Mouse (Mus musculus): ENCODE results near the gene Nemp1. TPM values are rescaled to one million over a fixed set of nuclear protein-coding genes. Genes with fewer than 3 reads are reported as not detected.

Nemp1 gene
- total and polyA plus RNA-seq, 2 experiments from 2014 or later, result 2.8 to 6.1 TPM

GRCm38 (mm10) chr10:127745886-127746285, 79.2 kb downstream of the Nemp1 start:
- no peaks in the 10 kb centered on the region for H3K9me3 ChIP-seq (ENCODE audit: low read length)
- H3K36me3 ChIP-seq (ENCODE audit: insufficient read depth), result peaks cover 56% of the 10 kb centered on the region
- no peak overlapping the region for H3K4me2 ChIP-seq (ENCODE audit: low read depth)
- WGBS, result 76% methylated on average over 5 of the region's 5 CpGs
- H3K4me3 ChIP-seq (ENCODE audit: low read depth, low read length), result no peak overlapping the region
- DNase-seq, result no peak
- ATAC-seq, result no peak
- no peak overlapping the region for H3K9ac ChIP-seq
- no peak for TF ChIP-seq CTCF (IDR thresholded peaks at IDR 0.05; ENCODE audit: low read depth)
- no peaks in the 10 kb centered on the region for H3K4me1 ChIP-seq (ENCODE audit: insufficient read depth)
- H3K27me3 ChIP-seq (ENCODE audit: insufficient read depth, low read length), result no peaks in the 10 kb centered on the region
- H3K27ac ChIP-seq (ENCODE audit: low read depth, low read length), result no peak overlapping the region

- no peaks in the 10 kb centered on the region for H3K9me3 ChIP-seq (ENCODE audit: low read length)
Measured at GRCm38 (mm10) chr10:127747254-127747653, 80.6 kb downstream of the Nemp1 start.

GRCm38 (mm10) chr10:127748847-127749612, 82.3 kb downstream of the Nemp1 start:
- Histone ChIP-seq H3K36me3 (ENCODE audit: insufficient read depth) (peaks cover 28% of the 10 kb centered on the region), H3K9ac (no peak overlapping the region), H3K9me3 (ENCODE audit: low read length) (no peaks in the 10 kb centered on the region), H3K27me3 (ENCODE audit: insufficient read depth, low read length) (no peaks in the 10 kb centered on the region), H3K27ac (ENCODE audit: low read depth, low read length) (no peak overlapping the region), H3K4me3 (ENCODE audit: low read depth, low read length) (no peak overlapping the region), H3K4me1 (ENCODE audit: insufficient read depth) (no peaks in the 10 kb centered on the region), H3K4me2 (ENCODE audit: low read depth) (no peak overlapping the region)
- WGBS, result 17% methylated on average over 7 of the region's 8 CpGs
- no peak for TF ChIP-seq CTCF (IDR thresholded peaks at IDR 0.05; ENCODE audit: low read depth)
- ATAC-seq (no peak), DNase-seq (no peak)

More at GRCm38 (mm10) chr10:127747254-127747653, 80.6 kb downstream of the Nemp1 start:
- Histone ChIP-seq H3K27me3 (ENCODE audit: insufficient read depth, low read length) (no peaks in the 10 kb centered on the region), H3K4me1 (ENCODE audit: insufficient read depth) (no peaks in the 10 kb centered on the region), H3K4me2 (ENCODE audit: low read depth) (no peak overlapping the region), H3K9ac (no peak overlapping the region), H3K27ac (ENCODE audit: low read depth, low read length) (no peak overlapping the region), H3K36me3 (ENCODE audit: insufficient read depth) (peaks cover 46% of the 10 kb centered on the region), H3K4me3 (ENCODE audit: low read depth, low read length) (no peak overlapping the region)
- DNase-seq (no peak), ATAC-seq (no peak)
- no peak for TF ChIP-seq CTCF (IDR thresholded peaks at IDR 0.05; ENCODE audit: low read depth)
- 93% methylated on average over 8 of the region's 8 CpGs for WGBS

- H3K27ac ChIP-seq (ENCODE audit: low read depth, low read length), result no peak overlapping the region
- peak overlapping the region; percentile 35 for H3K4me2 ChIP-seq (ENCODE audit: low read depth)
- peaks cover 17% of the 10 kb centered on the region; the same call in 1 of the 2 replicates for H3K36me3 ChIP-seq (ENCODE audit: insufficient read depth)
- ATAC-seq (0 out of 2 replicates have a peak, but pooled peaks have one; percentile 25), DNase-seq (peak; percentile 27)
- no peaks in the 10 kb centered on the region for H3K4me1 ChIP-seq (ENCODE audit: insufficient read depth)
- peak overlapping the region; percentile 18; the same call in 1 of the 2 replicates for H3K9ac ChIP-seq
- no peaks in the 10 kb centered on the region for H3K27me3 ChIP-seq (ENCODE audit: insufficient read depth, low read length)
- H3K4me3 ChIP-seq (ENCODE audit: low read depth, low read length), result peak overlapping the region; percentile 21; the same call in 1 of the 2 replicates
- no peak for TF ChIP-seq CTCF (IDR thresholded peaks at IDR 0.05; ENCODE audit: low read depth)
- 60% methylated on average over 24 of the region's 24 CpGs for WGBS
- H3K9me3 ChIP-seq (ENCODE audit: low read length), result no peaks in the 10 kb centered on the region
Measured at GRCm38 (mm10) chr10:127750136-127750777, 83.6 kb downstream of the Nemp1 start.

Other genes starting within 250 kb of the Nemp1 start
- 0.85 and 1.7 TPM in 2 replicates for gene Stac3, start 165.2 kb upstream of the Nemp1 start, total RNA-seq (2014; rRNA removed)
- 0.20 and 0.50 TPM in 2 replicates for gene Stac3, start 165.2 kb upstream of the Nemp1 start, polyA plus RNA-seq (2015; fragmentation: Nextera tagmentation; extraction: Ambion mirVana)
- 4.9 and 15.5 TPM in 2 replicates for gene Ndufa4l2, start 151.9 kb upstream of the Nemp1 start, total RNA-seq (2014; rRNA removed)
- gene Ndufa4l2, start 151.9 kb upstream of the Nemp1 start, polyA plus RNA-seq (2015; fragmentation: Nextera tagmentation; extraction: Ambion mirVana), result 15.2 and 15.5 TPM in 2 replicates
- 31.5 and 43.8 TPM in 2 replicates for gene Shmt2, start 144.5 kb upstream of the Nemp1 start, total RNA-seq (2014; rRNA removed)
- gene Shmt2, start 144.5 kb upstream of the Nemp1 start, polyA plus RNA-seq (2015; fragmentation: Nextera tagmentation; extraction: Ambion mirVana), result 39.0 and 39.9 TPM in 2 replicates
- gene Nxph4, start 132.3 kb upstream of the Nemp1 start, total RNA-seq (2014; rRNA removed), result 2.1 and 2.2 TPM in 2 replicates
- gene Nxph4, start 132.3 kb upstream of the Nemp1 start, polyA plus RNA-seq (2015; fragmentation: Nextera tagmentation; extraction: Ambion mirVana), result 19.9 and 22.6 TPM in 2 replicates
- gene Lrp1, start 45.8 kb upstream of the Nemp1 start, total RNA-seq (2014; rRNA removed), result 183 and 228 TPM in 2 replicates
- 42.2 and 70.4 TPM in 2 replicates for gene Lrp1, start 45.8 kb upstream of the Nemp1 start, polyA plus RNA-seq (2015; fragmentation: Nextera tagmentation; extraction: Ambion mirVana)
- gene Stat6, start 23.9 kb upstream of the Nemp1 start, total RNA-seq (2014; rRNA removed), result 4.6 and 5.4 TPM in 2 replicates
- gene Stat6, start 23.9 kb upstream of the Nemp1 start, polyA plus RNA-seq (2015; fragmentation: Nextera tagmentation; extraction: Ambion mirVana), result 4.3 and 4.4 TPM in 2 replicates
- 12.9 and 14.4 TPM in 2 replicates for gene Nab2, start 1.7 kb downstream of the Nemp1 start, total RNA-seq (2014; rRNA removed)
- gene Nab2, start 1.7 kb downstream of the Nemp1 start, polyA plus RNA-seq (2015; fragmentation: Nextera tagmentation; extraction: Ambion mirVana), result 4.5 and 4.8 TPM in 2 replicates
- gene Myo1a, start 38.3 kb downstream of the Nemp1 start, total RNA-seq (2014; rRNA removed), result 0.15 and 0.29 TPM in 2 replicates
- 0.28 and 0.35 TPM in 2 replicates for gene Myo1a, start 38.3 kb downstream of the Nemp1 start, polyA plus RNA-seq (2015; fragmentation: Nextera tagmentation; extraction: Ambion mirVana)
- gene Tac2, start 57.6 kb downstream of the Nemp1 start, total RNA-seq (2014; rRNA removed), result 0.46 and 2.8 TPM in 2 replicates
- 6.0 and 9.1 TPM in 2 replicates for gene Tac2, start 57.6 kb downstream of the Nemp1 start, polyA plus RNA-seq (2015; fragmentation: Nextera tagmentation; extraction: Ambion mirVana)
- gene Zbtb39, start 72.6 kb downstream of the Nemp1 start, total RNA-seq (2014; rRNA removed), result 7.5 and 11.9 TPM in 2 replicates
- gene Zbtb39, start 72.6 kb downstream of the Nemp1 start, polyA plus RNA-seq (2015; fragmentation: Nextera tagmentation; extraction: Ambion mirVana), result 2.3 and 2.4 TPM in 2 replicates
- 0.62 and 1.3 TPM in 2 replicates for gene Gpr182, start 84.8 kb downstream of the Nemp1 start, total RNA-seq (2014; rRNA removed)
- 1.5 and 1.7 TPM in 2 replicates for gene Gpr182, start 84.8 kb downstream of the Nemp1 start, polyA plus RNA-seq (2015; fragmentation: Nextera tagmentation; extraction: Ambion mirVana)
- gene Rdh1, start 92.8 kb downstream of the Nemp1 start, total RNA-seq (2014; rRNA removed), result 0.24 TPM in 1 of 2 replicates, not detected in the other
- not detected in 2 replicates for gene Rdh1, start 92.8 kb downstream of the Nemp1 start, polyA plus RNA-seq (2015; fragmentation: Nextera tagmentation; extraction: Ambion mirVana)
- gene Rdh16f1, start 92.9 kb downstream of the Nemp1 start, total RNA-seq (2014; rRNA removed), result not detected in 2 replicates
- not detected in 2 replicates for gene Rdh16f1, start 92.9 kb downstream of the Nemp1 start, polyA plus RNA-seq (2015; fragmentation: Nextera tagmentation; extraction: Ambion mirVana)
- gene Rdh9, start 109.5 kb downstream of the Nemp1 start, total RNA-seq (2014; rRNA removed), result 0.57 and 0.69 TPM in 2 replicates
- gene Rdh9, start 109.5 kb downstream of the Nemp1 start, polyA plus RNA-seq (2015; fragmentation: Nextera tagmentation; extraction: Ambion mirVana), result 0.62 and 0.68 TPM in 2 replicates
- gene Rdh16, start 134.3 kb downstream of the Nemp1 start, total RNA-seq (2014; rRNA removed), result 0.08 TPM in 1 of 2 replicates, not detected in the other
- 0.07 TPM in 1 of 2 replicates, not detected in the other for gene Rdh16, start 134.3 kb downstream of the Nemp1 start, polyA plus RNA-seq (2015; fragmentation: Nextera tagmentation; extraction: Ambion mirVana)
- gene Rdh19, start 183.0 kb downstream of the Nemp1 start, total RNA-seq (2014; rRNA removed), result not detected in 2 replicates
- not detected in 2 replicates for gene Rdh19, start 183.0 kb downstream of the Nemp1 start, polyA plus RNA-seq (2015; fragmentation: Nextera tagmentation; extraction: Ambion mirVana)
- gene Rdh16f2, start 199.6 kb downstream of the Nemp1 start, total RNA-seq (2014; rRNA removed), result not detected in 2 replicates
- gene Rdh16f2, start 199.6 kb downstream of the Nemp1 start, polyA plus RNA-seq (2015; fragmentation: Nextera tagmentation; extraction: Ambion mirVana), result not detected in 2 replicates
- gene Rdh7, start 221.9 kb downstream of the Nemp1 start, total RNA-seq (2014; rRNA removed), result not detected in 2 replicates
- not detected in 2 replicates for gene Rdh7, start 221.9 kb downstream of the Nemp1 start, polyA plus RNA-seq (2015; fragmentation: Nextera tagmentation; extraction: Ambion mirVana)
- not detected in 2 replicates for gene Sdr9c7, start 231.6 kb downstream of the Nemp1 start, total RNA-seq (2014; rRNA removed)
- not detected in 2 replicates for gene Sdr9c7, start 231.6 kb downstream of the Nemp1 start, polyA plus RNA-seq (2015; fragmentation: Nextera tagmentation; extraction: Ambion mirVana)